ENCODE assay signal across 27 mouse cellular contexts in genomic region chr1:31015261-31015660, GRCm38 (mm10). TPM values are rescaled to one million over a fixed set of nuclear protein-coding genes. Genes with fewer than 3 reads are reported as not detected.
"Had no signal": no experiment of that assay in that cellular context is flagged by ENCODE, and none has a peak within 500 bp of the region (broad histone marks: within the 10 kb centered on the region; RNA-seq: fewer than 3 reads in every experiment).

No protein-coding gene starts in this region.

- H3K4me2 ChIP-seq: liver, embryonic 13.5 days; liver, embryonic 15.5 days; lung, embryonic 15.5 days; midbrain, embryonic 12.5 days; neural tube, embryonic 13.5 days; neural tube, embryonic 15.5 days had no signal

- H3K4me3 ChIP-seq: liver, embryonic 13.5 days; liver, embryonic 15.5 days; lung, embryonic 15.5 days; midbrain, embryonic 10.5 days; midbrain, embryonic 12.5 days; myocyte; neural tube, embryonic 13.5 days; neural tube, embryonic 15.5 days had no signal

- H3K36me3 ChIP-seq: liver, embryonic 13.5 days; liver, embryonic 15.5 days; lung, embryonic 15.5 days; midbrain, embryonic 10.5 days; midbrain, embryonic 12.5 days; neural tube, embryonic 13.5 days; neural tube, embryonic 15.5 days had no signal

- H3K27me3 ChIP-seq: liver, embryonic 13.5 days; liver, embryonic 15.5 days; lung, embryonic 15.5 days; midbrain, embryonic 12.5 days; neural tube, embryonic 13.5 days; neural tube, embryonic 15.5 days had no signal

- H3K27ac ChIP-seq: liver, embryonic 13.5 days; lung, embryonic 15.5 days; midbrain, embryonic 10.5 days; midbrain, embryonic 12.5 days; neural tube, embryonic 13.5 days; neural tube, embryonic 15.5 days had no signal

- H3K9ac ChIP-seq: liver, embryonic 13.5 days; liver, embryonic 15.5 days; lung, embryonic 15.5 days; midbrain, embryonic 12.5 days; neural tube, embryonic 13.5 days; neural tube, embryonic 15.5 days had no signal

- H3K4me1 ChIP-seq: liver, embryonic 13.5 days; liver, embryonic 15.5 days; lung, embryonic 15.5 days; midbrain, embryonic 10.5 days; midbrain, embryonic 12.5 days; neural tube, embryonic 13.5 days; neural tube, embryonic 15.5 days had no signal

- ATAC-seq: midbrain, embryonic 16.5 days had no signal

- DNase-seq: liver, embryonic 13.5 days; lung, adult 2 months; lung, postnatal 10 days; midbrain, embryonic 14.5 days; retina, postnatal 1 day; right cerebral cortex, adult 18-20 months; right cerebral cortex, postnatal 25 days; right cerebral cortex, postnatal 4 days; spleen, adult 18-20 months; thymus, adult 18-20 months; thymus, postnatal 14 days; thymus, postnatal 36 days had no signal

- H3K9me3 ChIP-seq: liver, embryonic 13.5 days; liver, embryonic 15.5 days; lung, embryonic 15.5 days; midbrain, embryonic 10.5 days; midbrain, embryonic 12.5 days; neural tube, embryonic 13.5 days; neural tube, embryonic 15.5 days had no signal

RNA-seq across cellular contexts. Expression of gene AC153137.1, which starts 37.5 kb away (rescaled TPM):
- total RNA-seq: megakaryocyte, adult 5-6 weeks; megakaryocyte-erythroid progenitor cell, adult 5-6 weeks had no signal
- polyA plus RNA-seq: liver, embryonic 13.5 days; liver, embryonic 15.5 days; lung, adult 2 months; midbrain, embryonic 10.5 days; midbrain, embryonic 12.5 days; midbrain, embryonic 14.5 days; midbrain, embryonic 16.5 days; myocyte; neural tube, embryonic 11.5 days; neural tube, embryonic 13.5 days; neural tube, embryonic 15.5 days; small intestine, adult 2 months; stomach, embryonic 14.5 days; stomach, embryonic 16.5 days; thymus, postnatal 0 days had no signal
